Mouse (Mus musculus): Measurements from ENCODE around the gene Zswim2. TPM values are rescaled to one million over a fixed set of nuclear protein-coding genes. Genes with fewer than 3 reads are reported as not detected.
"Not testable (repeated sequence)": the region's sequence is repeated elsewhere in the genome, so short reads cannot be mapped to it uniquely, and the experiment has no call there.

Zswim2 gene
- not detected in 2 replicates for total RNA-seq (2014; fragmentation: Nextera tagmentation)
- not detected in 2 replicates for total RNA-seq (2017)

DNA sequence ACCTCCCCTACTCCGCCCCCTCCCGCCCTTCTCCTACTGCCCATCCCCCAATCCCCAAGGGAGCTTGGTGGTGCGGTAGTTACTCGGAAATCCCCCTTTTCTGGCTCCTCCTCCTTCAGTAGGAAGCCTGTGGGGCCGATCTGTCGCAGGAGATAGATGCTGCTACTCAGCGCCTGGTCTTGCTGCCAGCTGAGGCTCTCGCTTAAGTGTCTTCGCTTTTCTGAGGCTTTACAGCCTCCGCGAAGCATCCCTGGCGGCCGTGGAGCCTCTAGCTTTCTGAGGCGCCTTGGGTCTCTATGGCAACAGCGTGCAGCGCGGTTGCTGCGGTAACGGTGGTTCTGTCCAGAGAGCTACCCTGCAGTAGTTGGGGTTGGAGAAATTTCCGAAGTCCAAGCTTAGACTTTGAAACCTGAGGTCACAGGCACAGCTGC lies at the start of gene Zswim2:
Zswim2 (minus strand) TSS at position 298 of the 431 bp plus-strand sequence.
- ATAC-seq (replicated peaks; ENCODE audit: poor library complexity, severe bottlenecking) = peak; percentile 90

DNA sequence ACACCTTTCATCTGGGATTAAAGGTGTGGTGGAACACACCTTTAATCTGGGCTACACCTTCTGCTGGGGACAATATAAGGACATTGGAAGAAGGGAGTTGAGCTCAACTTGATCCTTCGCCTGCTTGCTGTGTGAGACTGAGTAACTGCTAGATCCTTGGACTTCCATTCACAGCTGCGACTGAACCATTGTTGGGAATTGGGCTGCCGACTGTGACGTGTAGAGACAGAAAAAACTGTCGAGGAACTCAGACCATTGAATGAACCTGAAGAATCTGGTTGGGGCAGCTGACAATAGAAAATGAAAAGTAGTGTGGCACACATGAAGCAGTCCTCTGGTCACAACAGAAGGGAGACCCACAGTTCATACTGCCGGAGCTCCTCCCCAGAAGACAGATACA lies 49.2 kb upstream of the Zswim2 start, which contains the start of gene Gm13691:
Gm13691 (plus strand) TSS at position 301 of the 400 bp plus-strand sequence.
- ATAC-seq (replicated peaks; ENCODE audit: poor library complexity, severe bottlenecking) = not testable (repeated sequence)

DNA sequence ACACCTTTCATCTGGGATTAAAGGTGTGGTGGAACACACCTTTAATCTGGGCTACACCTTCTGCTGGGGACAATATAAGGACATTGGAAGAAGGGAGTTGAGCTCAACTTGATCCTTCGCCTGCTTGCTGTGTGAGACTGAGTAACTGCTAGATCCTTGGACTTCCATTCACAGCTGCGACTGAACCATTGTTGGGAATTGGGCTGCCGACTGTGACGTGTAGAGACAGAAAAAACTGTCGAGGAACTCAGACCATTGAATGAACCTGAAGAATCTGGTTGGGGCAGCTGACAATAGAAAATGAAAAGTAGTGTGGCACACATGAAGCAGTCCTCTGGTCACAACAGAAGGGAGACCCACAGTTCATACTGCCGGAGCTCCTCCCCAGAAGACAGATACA lies 43.4 kb upstream of the Zswim2 start, which contains the start of gene Gm13697:
Gm13697 (plus strand) TSS at position 301 of the 400 bp plus-strand sequence.
- not testable (repeated sequence) for ATAC-seq (replicated peaks; ENCODE audit: poor library complexity, severe bottlenecking)

DNA sequence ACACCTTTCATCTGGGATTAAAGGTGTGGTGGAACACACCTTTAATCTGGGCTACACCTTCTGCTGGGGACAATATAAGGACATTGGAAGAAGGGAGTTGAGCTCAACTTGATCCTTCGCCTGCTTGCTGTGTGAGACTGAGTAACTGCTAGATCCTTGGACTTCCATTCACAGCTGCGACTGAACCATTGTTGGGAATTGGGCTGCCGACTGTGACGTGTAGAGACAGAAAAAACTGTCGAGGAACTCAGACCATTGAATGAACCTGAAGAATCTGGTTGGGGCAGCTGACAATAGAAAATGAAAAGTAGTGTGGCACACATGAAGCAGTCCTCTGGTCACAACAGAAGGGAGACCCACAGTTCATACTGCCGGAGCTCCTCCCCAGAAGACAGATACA lies 37.6 kb upstream of the Zswim2 start, which contains the start of gene Gm13694:
Gm13694 (plus strand) TSS at position 301 of the 400 bp plus-strand sequence.
- ATAC-seq (replicated peaks; ENCODE audit: poor library complexity, severe bottlenecking) = not testable (repeated sequence)

DNA sequence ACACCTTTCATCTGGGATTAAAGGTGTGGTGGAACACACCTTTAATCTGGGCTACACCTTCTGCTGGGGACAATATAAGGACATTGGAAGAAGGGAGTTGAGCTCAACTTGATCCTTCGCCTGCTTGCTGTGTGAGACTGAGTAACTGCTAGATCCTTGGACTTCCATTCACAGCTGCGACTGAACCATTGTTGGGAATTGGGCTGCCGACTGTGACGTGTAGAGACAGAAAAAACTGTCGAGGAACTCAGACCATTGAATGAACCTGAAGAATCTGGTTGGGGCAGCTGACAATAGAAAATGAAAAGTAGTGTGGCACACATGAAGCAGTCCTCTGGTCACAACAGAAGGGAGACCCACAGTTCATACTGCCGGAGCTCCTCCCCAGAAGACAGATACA lies 31.8 kb upstream of the Zswim2 start, which contains the start of gene Gm13696:
Gm13696 (plus strand) TSS at position 301 of the 400 bp plus-strand sequence.
- ATAC-seq (replicated peaks; ENCODE audit: poor library complexity, severe bottlenecking) = not testable (repeated sequence)

DNA sequence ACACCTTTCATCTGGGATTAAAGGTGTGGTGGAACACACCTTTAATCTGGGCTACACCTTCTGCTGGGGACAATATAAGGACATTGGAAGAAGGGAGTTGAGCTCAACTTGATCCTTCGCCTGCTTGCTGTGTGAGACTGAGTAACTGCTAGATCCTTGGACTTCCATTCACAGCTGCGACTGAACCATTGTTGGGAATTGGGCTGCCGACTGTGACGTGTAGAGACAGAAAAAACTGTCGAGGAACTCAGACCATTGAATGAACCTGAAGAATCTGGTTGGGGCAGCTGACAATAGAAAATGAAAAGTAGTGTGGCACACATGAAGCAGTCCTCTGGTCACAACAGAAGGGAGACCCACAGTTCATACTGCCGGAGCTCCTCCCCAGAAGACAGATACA lies 26.0 kb upstream of the Zswim2 start, which contains the start of gene Gm13695:
Gm13695 (plus strand) TSS at position 301 of the 400 bp plus-strand sequence.
- ATAC-seq (replicated peaks; ENCODE audit: poor library complexity, severe bottlenecking) = not testable (repeated sequence)

DNA sequence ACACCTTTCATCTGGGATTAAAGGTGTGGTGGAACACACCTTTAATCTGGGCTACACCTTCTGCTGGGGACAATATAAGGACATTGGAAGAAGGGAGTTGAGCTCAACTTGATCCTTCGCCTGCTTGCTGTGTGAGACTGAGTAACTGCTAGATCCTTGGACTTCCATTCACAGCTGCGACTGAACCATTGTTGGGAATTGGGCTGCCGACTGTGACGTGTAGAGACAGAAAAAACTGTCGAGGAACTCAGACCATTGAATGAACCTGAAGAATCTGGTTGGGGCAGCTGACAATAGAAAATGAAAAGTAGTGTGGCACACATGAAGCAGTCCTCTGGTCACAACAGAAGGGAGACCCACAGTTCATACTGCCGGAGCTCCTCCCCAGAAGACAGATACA lies 20.2 kb upstream of the Zswim2 start, which contains the start of gene Gm13693:
Gm13693 (plus strand) TSS at position 301 of the 400 bp plus-strand sequence.
- not testable (repeated sequence) for ATAC-seq (replicated peaks; ENCODE audit: poor library complexity, severe bottlenecking)

DNA sequence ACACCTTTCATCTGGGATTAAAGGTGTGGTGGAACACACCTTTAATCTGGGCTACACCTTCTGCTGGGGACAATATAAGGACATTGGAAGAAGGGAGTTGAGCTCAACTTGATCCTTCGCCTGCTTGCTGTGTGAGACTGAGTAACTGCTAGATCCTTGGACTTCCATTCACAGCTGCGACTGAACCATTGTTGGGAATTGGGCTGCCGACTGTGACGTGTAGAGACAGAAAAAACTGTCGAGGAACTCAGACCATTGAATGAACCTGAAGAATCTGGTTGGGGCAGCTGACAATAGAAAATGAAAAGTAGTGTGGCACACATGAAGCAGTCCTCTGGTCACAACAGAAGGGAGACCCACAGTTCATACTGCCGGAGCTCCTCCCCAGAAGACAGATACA lies 14.4 kb upstream of the Zswim2 start, which contains the start of gene Gm13698:
Gm13698 (plus strand) TSS at position 301 of the 400 bp plus-strand sequence.
- ATAC-seq (replicated peaks; ENCODE audit: poor library complexity, severe bottlenecking) = not testable (repeated sequence)

DNA sequence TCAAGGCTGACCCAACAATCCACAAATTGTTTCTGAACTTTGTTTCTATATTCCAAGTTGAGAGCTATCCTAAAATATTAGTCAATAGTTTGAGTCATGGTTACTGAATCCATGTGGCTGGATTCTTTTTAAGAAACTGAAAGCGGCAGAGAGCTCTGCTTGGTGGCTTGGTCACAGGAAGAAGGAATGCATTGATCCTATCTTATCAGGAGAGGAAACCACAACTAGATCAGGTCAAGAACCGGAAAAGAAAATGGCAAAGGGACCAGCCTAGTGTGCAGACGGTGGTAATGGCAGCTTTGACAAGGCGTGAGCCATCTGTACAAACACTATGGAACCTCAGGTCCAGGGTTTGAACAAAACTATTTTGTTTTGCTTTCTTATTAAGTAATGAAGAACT lies 764 bp upstream of the Zswim2 start:
- peak; percentile 61 for ATAC-seq (replicated peaks; ENCODE audit: poor library complexity, severe bottlenecking)

DNA sequence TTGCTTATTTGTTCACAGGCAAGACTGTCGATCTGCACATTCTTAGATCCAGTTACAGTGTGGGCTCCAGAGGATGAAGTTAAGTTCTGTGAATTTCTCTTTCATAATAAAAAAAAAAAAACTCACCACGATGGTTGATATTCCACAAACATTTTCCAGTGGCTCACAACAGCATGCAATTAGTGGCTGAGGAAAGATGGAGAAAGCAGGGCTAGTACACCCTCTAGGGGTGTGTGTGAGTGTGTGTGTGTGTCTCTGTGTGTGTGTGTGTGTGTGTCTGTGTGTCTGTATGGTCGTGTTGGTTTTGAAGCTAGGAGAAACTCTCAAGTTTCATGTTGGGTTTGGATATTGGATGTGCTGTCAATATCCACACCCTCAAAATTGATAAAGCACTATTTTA lies 350 bp upstream of the Zswim2 start:
- ATAC-seq (replicated peaks; ENCODE audit: poor library complexity, severe bottlenecking) = 0 out of 2 replicates have a peak, but pooled peaks have one; percentile 5

DNA sequence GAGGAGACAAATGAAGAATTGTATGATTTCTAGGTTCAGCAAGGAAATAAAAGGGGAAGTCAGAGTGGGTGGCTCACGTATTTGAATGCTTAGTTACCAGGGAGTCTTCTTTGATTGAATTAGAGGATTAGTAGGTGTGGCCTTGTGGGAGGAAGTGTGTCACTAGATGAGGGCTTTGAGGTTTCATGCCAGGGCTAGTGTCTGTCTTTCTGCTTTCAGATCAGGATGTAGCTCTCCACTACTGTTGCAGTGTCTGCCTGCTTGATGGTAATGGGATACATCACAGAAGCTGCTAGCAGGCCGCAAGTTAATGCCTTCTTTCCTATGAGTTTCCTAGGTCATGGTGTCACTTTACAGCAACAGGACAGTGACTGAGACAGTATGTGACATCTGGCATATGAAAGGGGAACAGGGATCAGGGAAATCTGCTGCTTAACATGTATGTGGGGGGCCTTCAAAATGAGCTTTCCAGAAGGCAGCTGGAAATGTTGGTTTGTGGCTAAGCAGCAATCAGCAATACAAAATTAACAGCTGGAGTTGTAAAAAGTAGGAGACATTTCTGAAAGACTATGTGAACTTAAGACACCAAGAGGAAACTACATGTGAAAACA lies 11.4 kb downstream of the Zswim2 start:
- peak; percentile 100 for ATAC-seq (replicated peaks; ENCODE audit: poor library complexity, severe bottlenecking)

DNA sequence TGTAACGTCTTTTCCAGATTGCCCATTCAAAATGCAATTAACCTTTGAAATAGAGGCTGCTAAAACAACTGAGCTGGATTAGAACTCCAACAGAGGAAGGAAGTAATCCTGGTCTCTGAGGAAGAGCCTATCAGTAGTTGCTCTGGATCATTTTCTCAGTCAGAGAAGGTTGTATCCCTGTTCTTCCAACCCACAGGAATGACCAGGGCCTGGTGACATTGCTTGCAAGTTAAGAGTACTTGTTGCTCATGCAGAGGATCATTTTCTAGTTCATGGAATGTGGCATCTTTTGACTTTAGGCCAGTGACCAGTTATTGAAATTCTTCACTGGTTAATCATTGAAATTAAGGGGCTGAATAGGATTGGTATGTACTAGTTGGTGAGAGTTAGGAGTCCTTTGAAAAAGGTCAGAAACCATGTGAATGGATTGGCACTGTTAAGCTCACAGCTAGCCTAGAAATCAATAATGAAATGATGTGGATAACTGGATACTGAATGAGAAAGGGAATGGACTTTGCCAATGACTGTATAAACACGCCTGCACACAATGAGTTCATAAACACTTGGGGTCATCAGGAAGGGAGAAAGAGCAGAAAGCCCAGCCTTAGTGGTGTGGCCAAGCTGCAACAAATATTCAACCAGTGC lies 39.0 kb downstream of the Zswim2 start:
- no peak for ATAC-seq (replicated peaks; ENCODE audit: poor library complexity, severe bottlenecking)

DNA sequence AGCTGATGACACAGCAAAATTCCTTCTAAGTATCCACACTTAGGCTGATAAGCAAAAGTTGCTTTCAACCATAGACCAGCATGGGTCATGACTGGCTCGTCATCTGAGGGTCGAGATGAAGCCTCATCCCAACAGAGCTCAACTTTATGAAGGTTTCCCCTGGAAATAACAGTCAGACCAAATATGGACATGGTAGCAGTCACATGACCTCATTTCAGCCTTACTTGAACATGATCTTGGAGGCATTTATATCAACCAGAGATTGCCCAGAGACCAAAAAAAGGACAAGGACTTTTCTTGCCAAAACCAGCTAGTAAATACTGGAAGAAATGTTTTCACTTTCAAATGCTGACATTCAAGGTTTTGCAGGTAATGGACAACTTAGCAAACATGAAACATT lies 47.3 kb downstream of the Zswim2 start:
- ATAC-seq (replicated peaks; ENCODE audit: poor library complexity, severe bottlenecking) = no peak

DNA sequence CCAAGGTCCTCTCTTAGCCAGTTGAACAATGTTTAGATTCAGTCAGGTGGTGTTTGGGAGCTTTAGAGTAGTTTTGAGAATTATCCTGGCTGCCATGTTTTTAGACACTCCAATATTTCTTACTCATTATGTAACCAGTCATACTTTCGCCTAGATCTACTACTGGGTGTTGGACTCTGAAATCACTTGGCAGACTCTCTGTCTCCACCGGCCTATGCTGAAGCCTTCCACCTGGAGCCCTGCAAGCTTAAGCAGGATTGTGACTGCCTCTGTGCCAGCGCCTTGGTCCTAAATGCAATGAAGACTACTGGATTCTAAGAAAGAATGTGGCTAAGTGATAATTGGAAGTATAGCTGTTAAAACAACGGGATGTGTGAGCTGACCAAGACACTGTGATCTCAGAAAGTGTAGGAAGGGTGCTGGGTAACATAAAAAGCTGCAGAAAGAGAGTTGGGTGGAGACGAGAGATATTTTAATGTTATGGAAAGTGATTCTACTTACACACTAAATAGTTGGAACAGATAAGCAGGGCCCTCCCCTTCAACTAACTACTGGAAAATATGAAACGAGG lies 57.1 kb downstream of the Zswim2 start:
- ATAC-seq (replicated peaks; ENCODE audit: poor library complexity, severe bottlenecking) = no peak

Other genes starting within 250 kb of the Zswim2 start
- 17.0 and 33.3 TPM in 2 replicates for gene Itgav, start 216.8 kb downstream of the Zswim2 start, total RNA-seq (2014; fragmentation: Nextera tagmentation)
- 16.4 and 23.8 TPM in 2 replicates for gene Itgav, start 216.8 kb downstream of the Zswim2 start, total RNA-seq (2017)
- not detected in 2 replicates for gene Fam171b, start 128.6 kb downstream of the Zswim2 start, total RNA-seq (2014; fragmentation: Nextera tagmentation)
- gene Fam171b, start 128.6 kb downstream of the Zswim2 start, total RNA-seq (2017) = not detected in 2 replicates
- not detected in 2 replicates for gene Gm13698, start 14.5 kb upstream of the Zswim2 start, total RNA-seq (2014; fragmentation: Nextera tagmentation)
- 0.10 and 0.13 TPM in 2 replicates for gene Gm13698, start 14.5 kb upstream of the Zswim2 start, total RNA-seq (2017)
- not detected in 2 replicates for gene Gm13693, start 20.3 kb upstream of the Zswim2 start, total RNA-seq (2014; fragmentation: Nextera tagmentation)
- 0.10 and 0.13 TPM in 2 replicates for gene Gm13693, start 20.3 kb upstream of the Zswim2 start, total RNA-seq (2017)
- gene Gm13695, start 26.1 kb upstream of the Zswim2 start, total RNA-seq (2014; fragmentation: Nextera tagmentation) = not detected in 2 replicates
- gene Gm13695, start 26.1 kb upstream of the Zswim2 start, total RNA-seq (2017) = not detected in 2 replicates
- gene Gm13696, start 31.9 kb upstream of the Zswim2 start, total RNA-seq (2014; fragmentation: Nextera tagmentation) = not detected in 2 replicates
- gene Gm13696, start 31.9 kb upstream of the Zswim2 start, total RNA-seq (2017) = 0.10 and 0.13 TPM in 2 replicates
- gene Gm13694, start 37.7 kb upstream of the Zswim2 start, total RNA-seq (2014; fragmentation: Nextera tagmentation) = not detected in 2 replicates
- gene Gm13694, start 37.7 kb upstream of the Zswim2 start, total RNA-seq (2017) = 0.10 and 0.13 TPM in 2 replicates
- not detected in 2 replicates for gene Gm13697, start 43.5 kb upstream of the Zswim2 start, total RNA-seq (2014; fragmentation: Nextera tagmentation)
- 0.10 and 0.13 TPM in 2 replicates for gene Gm13697, start 43.5 kb upstream of the Zswim2 start, total RNA-seq (2017)
- gene Gm13691, start 49.3 kb upstream of the Zswim2 start, total RNA-seq (2014; fragmentation: Nextera tagmentation) = not detected in 2 replicates
- 0.09 TPM in 1 of 2 replicates, not detected in the other for gene Gm13691, start 49.3 kb upstream of the Zswim2 start, total RNA-seq (2017)

Measured in granulocyte monocyte progenitor cell, adult 5-6 weeks (primary cell).